Mouse (Mus musculus) subcutaneous adipose tissue, adult 2 months (tissue): ENCODE measurements around the gene Mfsd14a. TPM values are rescaled to one million over a fixed set of nuclear protein-coding genes. Genes with fewer than 3 reads are reported as not detected.

ENCODE experiments used
- polyA plus RNA-seq: library from polyadenylated mRNA; depleted of rRNA; stranded (reverse); fragments of >200 nt; gene quantifications from 2 replicates; pipeline ENCODE4 v1.2.3, GENCODE M21; 2012; ENCODE audit warnings: low replicate concordance; rRNA removed

The Mfsd14a gene
- polyA plus RNA-seq: 29.0 and 33.6 TPM in 2 replicates

DNA sequence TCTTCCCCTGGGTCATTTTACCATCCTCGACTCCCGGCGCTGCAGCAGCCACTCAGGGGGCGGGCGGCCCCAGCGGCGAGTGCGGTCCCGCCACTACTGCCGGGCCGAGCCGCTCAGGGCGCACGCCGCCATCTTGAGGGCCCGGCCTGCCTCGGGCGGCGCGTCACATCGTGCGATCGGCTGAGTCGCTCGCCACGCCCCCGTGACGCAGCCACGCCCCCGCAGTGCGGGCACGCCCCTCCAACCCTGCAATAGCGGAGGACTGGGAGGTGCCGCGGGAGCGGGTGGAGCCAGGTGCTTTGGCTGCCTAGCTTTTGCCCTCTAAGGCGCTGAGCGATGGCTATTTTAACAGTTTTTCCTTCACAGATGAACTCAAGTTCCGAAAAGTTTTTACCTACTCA, at the start of gene Mfsd14a:
Gene Mfsd14a, minus strand, starts transcription at position 215 of the 401 bp plus-strand sequence.

DNA sequence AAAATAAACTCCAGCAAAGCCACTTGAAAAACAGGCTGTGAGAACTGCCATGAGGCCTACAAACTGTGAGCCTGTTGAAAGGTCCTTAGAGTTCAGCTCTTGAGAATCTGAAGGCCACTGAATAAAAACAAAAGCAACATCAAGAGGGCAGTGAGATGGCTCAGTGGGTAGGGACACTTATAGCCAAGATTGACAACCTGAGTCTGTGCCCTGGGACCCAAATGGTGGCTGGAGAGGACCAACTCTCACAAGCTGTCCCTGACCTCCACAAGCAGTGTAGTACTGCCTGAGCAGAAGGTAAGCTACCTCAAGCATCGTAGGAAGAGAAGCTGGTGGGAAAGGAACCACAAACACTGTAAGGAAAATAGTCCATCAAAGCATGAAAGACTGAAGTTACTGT, 18.7 kb upstream of the Mfsd14a start, which contains the start of gene Gm43191:
Gene Gm43191, minus strand, starts transcription at position 101 of the 400 bp plus-strand sequence.

DNA sequence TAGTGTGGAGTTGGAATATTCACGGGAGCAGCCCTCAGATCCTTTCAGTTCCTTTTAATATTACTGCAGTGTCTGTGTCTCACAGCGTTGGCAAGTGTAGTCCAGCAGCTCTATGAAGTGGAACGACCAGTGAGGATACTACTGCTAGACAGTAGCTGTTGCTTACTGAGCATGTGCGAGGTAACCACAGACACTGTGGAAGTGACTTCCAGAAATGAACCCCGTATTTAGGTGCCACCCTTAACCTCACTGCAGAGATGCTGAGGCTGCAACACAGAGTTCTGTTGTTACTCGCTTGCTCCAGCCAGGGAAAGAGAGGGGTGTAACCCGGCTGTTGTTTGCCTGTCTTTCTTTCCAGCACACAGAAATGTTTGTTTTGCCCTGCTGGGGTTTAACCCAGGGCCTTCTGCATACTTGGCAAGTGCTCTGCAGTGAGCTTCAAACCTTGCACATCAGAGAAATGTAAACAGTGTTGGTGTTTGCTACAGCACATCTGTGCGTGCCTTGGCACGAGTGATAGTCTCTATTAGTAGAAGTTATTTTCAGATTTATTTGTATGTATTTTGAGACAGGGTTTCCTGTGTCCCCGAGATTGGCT, 48.1 kb downstream of the Mfsd14a start, which contains the start of gene Trmt13:
Gene Trmt13, minus strand, starts transcription at position 293 of the 598 bp plus-strand sequence.

DNA sequence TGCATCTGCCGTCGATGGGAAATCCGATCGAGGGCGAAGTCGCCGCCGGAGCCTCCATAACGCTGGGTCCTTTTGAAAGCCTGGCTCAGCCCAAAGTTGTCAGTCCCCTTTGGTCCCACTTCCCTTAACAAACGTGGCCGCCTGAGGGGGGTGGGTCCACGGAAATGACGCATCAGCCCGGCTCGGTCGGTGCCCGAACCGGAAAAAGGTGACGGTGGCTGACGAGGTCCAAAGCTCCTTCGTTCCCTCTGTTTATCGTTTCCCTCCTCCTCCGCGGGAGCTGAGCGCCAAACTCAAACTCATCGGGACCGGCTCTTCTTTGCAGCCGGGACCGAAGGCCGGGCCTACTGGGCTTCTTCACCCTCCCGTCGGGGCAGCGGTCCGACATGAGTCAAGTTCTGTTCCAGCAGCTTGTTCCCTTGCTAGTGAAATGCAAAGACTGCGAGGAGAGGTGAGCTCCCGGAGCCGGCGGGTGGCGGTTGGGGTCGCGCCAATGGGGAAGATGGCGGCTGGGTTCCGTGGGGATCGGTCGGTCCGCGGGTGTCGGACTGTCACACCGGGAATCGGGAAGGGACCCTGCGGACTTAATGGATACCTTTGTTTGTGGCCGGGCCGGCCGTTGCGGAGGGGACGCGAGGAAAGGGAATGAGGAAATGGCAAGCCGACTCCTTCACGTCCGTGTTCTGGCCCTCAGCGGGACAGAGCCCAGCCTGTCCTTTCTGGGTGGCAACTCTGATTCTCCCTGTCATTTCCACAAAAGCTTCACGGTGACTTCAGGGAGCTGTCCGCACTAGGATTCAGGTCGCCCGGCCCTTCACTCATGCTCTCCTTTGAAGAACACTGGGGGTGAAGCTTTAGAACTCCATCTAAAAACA, 67.5 kb downstream of the Mfsd14a start, which contains the start of gene Sass6:
Gene Sass6, plus strand, starts transcription at position 255 of the 875 bp plus-strand sequence.

Other genes with a start within 250 kb of the Mfsd14a start
- 1.8 and 5.6 TPM in 2 replicates for gene Cdc14a, start 238.6 kb downstream of the Mfsd14a start, polyA plus RNA-seq
- 21.1 and 32.8 TPM in 2 replicates for gene Rtca, start 154.5 kb downstream of the Mfsd14a start, polyA plus RNA-seq
- gene Dbt, start 149.6 kb downstream of the Mfsd14a start, polyA plus RNA-seq: 18.3 and 28.5 TPM in 2 replicates
- gene Lrrc39, start 99.7 kb downstream of the Mfsd14a start, polyA plus RNA-seq: 3.6 and 13.5 TPM in 2 replicates
- gene Sass6, start 67.7 kb downstream of the Mfsd14a start, polyA plus RNA-seq: 1.3 and 3.1 TPM in 2 replicates
- gene Trmt13, start 48.1 kb downstream of the Mfsd14a start, polyA plus RNA-seq: 4.2 and 7.9 TPM in 2 replicates
- not detected in 2 replicates for gene Gm43191, start 18.6 kb upstream of the Mfsd14a start, polyA plus RNA-seq
- gene Slc35a3, start 50.2 kb upstream of the Mfsd14a start, polyA plus RNA-seq: 8.8 and 10.4 TPM in 2 replicates
- gene Agl, start 145.5 kb upstream of the Mfsd14a start, polyA plus RNA-seq: 16.4 and 17.2 TPM in 2 replicates
- 14.9 and 30.8 TPM in 2 replicates for gene Frrs1, start 196.8 kb upstream of the Mfsd14a start, polyA plus RNA-seq